Mouse (Mus musculus) brain, embryonic 14.5 days (tissue): ENCODE data around the gene Atf6b.

Source experiments
- CTCF ChIP-seq: fragments of 200-500 bp; IDR thresholded peaks from 2 replicates; pipeline ENCODE4 v1.5.1; 2012; ENCODE audit warnings: inconsistent platforms, mild to moderate bottlenecking, moderate library complexity, borderline replicate concordance; ENCODE audit not compliant: insufficient read depth, insufficient read length; ENCODE audit errors: extremely low read depth
- POLR2A ChIP-seq: fragments of 200-500 bp; IDR thresholded peaks from 2 replicates; pipeline ENCODE4 v1.6.1; 2012; ENCODE audit warnings: mild to moderate bottlenecking, inconsistent platforms, borderline replicate concordance; ENCODE audit not compliant: poor library complexity, insufficient read depth, insufficient read length, severe bottlenecking; ENCODE audit errors: extremely low read depth

- no peak for TF ChIP-seq POLR2A
- TF ChIP-seq CTCF = no peak; the same call in 1 of the 2 replicates
These were observed 24.5 kb downstream of the Atf6b start for GRCm38 (mm10) chr17:34671151-34672066.
